Mouse (Mus musculus): ENCODE results near the gene Cd300e.

DNA sequence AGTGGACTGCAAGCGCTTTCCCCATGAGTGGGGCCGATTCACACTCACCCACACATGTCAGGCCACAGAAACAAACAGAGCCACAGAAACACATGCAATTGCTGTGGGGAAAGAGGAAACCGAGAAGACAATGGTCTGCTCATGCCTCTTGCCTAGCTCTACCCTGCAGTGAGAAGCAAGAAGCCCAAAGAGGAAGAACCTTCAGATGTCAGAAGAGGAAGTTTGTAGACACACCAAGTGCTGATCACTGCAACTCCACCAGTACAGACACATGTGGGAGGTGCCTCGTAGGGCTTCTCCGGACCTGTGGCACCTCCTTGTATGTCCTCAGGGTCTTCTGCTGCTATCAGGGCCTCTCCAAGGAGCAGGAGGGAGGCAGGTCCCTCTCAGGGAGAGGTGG is 57.9 kb downstream of the Cd300e start:
- TF ChIP-seq CTCF (IDR thresholded peaks at IDR 0.05; ENCODE audit: low read depth) (no peak), EP300 (optimal IDR thresholded peaks at IDR 0.05) (no peak)

Measured in stomach, postnatal 0 days (tissue).